Mouse (Mus musculus) thymus, adult 2 months (tissue): ENCODE results near the gene Zfp651.

Experiments used
- CTCF ChIP-seq: fragments of 200-500 bp; IDR thresholded peaks from 2 replicates; pipeline ENCODE4 v1.5.1; 2012; ENCODE audit warnings: mild to moderate bottlenecking, control low read depth, low read length, moderate library complexity, borderline replicate concordance; ENCODE audit not compliant: control insufficient read depth, poor library complexity, insufficient read depth; ENCODE audit errors: extremely low read depth
- POLR2A ChIP-seq: fragments of 200-500 bp; IDR thresholded peaks from 2 replicates; pipeline ENCODE4 v1.6.1; 2012; ENCODE audit warnings: mild to moderate bottlenecking, low read length, control low read depth, moderate library complexity; ENCODE audit not compliant: control insufficient read depth, poor library complexity, insufficient read depth; ENCODE audit errors: extremely low read depth

- TF ChIP-seq CTCF (no peak), POLR2A (no peak)
Measured at GRCm38 (mm10) chr9:121762761-121763160, 3.6 kb downstream of the Zfp651 start.
